Mouse (Mus musculus): Measurements from ENCODE around the gene Dgki. TPM values are rescaled to one million over a fixed set of nuclear protein-coding genes. Genes with fewer than 3 reads are reported as not detected.

The Dgki gene
- 1.4 and 2.0 TPM in 2 replicates for polyA plus RNA-seq (2011; ENCODE audit: insufficient read depth, insufficient read length, low read depth, missing spikeins)

DNA sequence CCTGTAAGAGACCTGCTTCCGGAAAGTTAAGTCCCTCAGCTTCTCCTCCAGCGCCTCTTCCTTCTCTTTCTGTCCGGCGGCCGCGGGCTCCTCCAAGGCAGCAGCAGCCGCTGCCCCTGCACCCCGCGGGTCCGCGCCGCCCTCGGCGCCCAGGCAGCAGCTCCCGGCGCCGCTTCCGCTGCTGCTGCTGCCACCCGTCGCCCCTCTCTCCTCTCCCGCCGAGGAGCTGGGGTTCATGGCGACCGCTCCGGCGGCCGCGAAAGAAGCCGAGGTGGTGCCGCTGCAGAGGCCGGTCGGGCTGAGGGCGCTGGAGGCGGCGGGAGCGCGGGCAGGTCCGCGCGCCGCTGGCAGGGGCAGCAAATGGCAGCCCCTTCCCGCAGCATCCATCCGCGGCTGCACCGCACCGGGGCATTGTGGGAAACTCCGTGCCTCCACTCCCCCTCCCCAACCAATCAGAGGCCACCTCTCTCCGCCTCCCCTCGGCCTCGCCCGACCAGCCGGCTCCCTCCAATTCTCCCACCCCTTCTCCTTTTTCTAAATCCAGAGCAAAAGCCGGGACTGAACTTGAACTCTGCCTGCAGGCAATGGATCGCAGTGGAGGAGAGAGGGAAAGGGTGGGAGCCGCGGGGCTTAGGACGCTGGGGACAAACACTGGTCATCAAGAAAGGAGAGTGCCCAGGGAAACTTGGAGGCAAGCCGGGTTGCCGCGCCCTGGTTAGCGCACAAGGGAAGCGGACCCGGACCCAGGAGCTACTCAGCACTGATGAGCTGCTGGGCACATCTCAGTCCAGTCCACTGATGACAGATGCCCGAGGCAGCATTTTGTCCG is at the start of gene Dgki:
Gene Dgki, minus strand, starts transcription at position 623 of the 829 bp plus-strand sequence.
- Histone ChIP-seq H3K27ac (ENCODE audit: insufficient read depth, low read length) (no peak within 1 kb of the TSS), H3K9me3 (replicated peaks; ENCODE audit: control insufficient read depth, insufficient read depth, low read length, poor library complexity, severe bottlenecking) (no peaks in the 10 kb centered on the region), H3K4me3 (ENCODE audit: low read depth, low read length) (peak within 1 kb of the TSS; percentile 63), H3K4me1 (ENCODE audit: control insufficient read depth, insufficient read depth, low read length) (no peaks in the 10 kb centered on the region), H3K36me3 (ENCODE audit: control insufficient read depth, insufficient read depth, low read length, poor library complexity, severe bottlenecking) (no peaks in the 10 kb centered on the region), H3K9ac (ENCODE audit: low read depth, poor library complexity, severe bottlenecking) (peak within 1 kb of the TSS; percentile 24), H3K27me3 (ENCODE audit: control insufficient read depth, insufficient read depth, low read length, poor library complexity, severe bottlenecking) (peaks cover 14% of the 10 kb centered on the region)
- no peak for TF ChIP-seq EP300 (IDR thresholded peaks at IDR 0.05; ENCODE audit: insufficient read depth, low read depth, low read length)
- no peak for TF ChIP-seq CTCF (IDR thresholded peaks at IDR 0.05; ENCODE audit: low read depth, low read length)
- no peak for TF ChIP-seq POLR2A (IDR thresholded peaks at IDR 0.05; ENCODE audit: insufficient read depth, low read length)

DNA sequence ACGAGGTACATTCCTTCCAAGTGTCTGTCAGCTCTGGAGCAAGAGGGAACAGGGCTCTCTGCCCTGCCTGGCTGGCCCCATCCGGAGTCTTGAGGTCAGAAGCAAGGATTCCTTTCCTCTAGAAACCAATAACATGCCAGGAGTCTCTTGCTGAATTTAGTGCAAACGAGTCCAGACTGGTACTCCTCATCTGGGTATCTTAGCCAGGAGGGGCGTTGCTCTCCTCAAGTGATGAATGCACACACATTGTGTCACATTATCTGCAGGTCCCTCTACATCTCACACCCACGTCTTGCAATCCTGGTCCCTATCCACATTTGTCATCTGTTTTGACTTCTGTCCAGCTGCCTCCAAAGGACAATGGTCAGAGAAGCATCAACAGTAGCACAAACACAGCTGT is 47.6 kb upstream of the Dgki start:
- no peaks in the 10 kb centered on the region for H3K27me3 ChIP-seq (ENCODE audit: control insufficient read depth, insufficient read depth, low read length, poor library complexity, severe bottlenecking)
- no peak for TF ChIP-seq CTCF (IDR thresholded peaks at IDR 0.05; ENCODE audit: low read depth, low read length)
- no peak for TF ChIP-seq POLR2A (IDR thresholded peaks at IDR 0.05; ENCODE audit: insufficient read depth, low read length)
- TF ChIP-seq EP300 (IDR thresholded peaks at IDR 0.05; ENCODE audit: insufficient read depth, low read depth, low read length), result no peak

DNA sequence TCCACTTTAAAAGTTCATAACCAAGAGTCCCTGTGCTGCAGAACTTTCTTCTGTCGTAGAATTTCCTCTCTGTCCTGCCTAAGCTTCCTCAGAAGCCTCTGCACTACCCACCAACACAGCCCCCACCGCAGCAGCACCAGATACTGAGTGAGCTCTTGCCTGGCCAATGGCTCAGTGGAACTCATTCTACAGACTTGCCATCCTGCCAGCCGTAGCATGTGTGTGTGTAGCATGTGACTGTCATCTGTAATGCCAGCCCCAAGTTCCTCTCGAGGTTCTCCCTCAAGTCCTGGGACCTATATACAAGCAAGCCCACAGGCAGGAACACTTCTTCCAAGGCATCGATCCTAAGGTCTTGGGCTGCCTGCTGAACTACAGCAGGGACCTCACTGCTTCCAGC is 38.1 kb upstream of the Dgki start:
- H3K4me1 ChIP-seq (ENCODE audit: control insufficient read depth, insufficient read depth, low read length), result peaks cover 11% of the 10 kb centered on the region
- H3K27me3 ChIP-seq (ENCODE audit: control insufficient read depth, insufficient read depth, low read length, poor library complexity, severe bottlenecking), result no peaks in the 10 kb centered on the region
- H3K4me3 ChIP-seq (ENCODE audit: low read depth, low read length), result no peak overlapping the region
- H3K9ac ChIP-seq (ENCODE audit: low read depth, poor library complexity, severe bottlenecking), result no peak overlapping the region
- TF ChIP-seq EP300 (IDR thresholded peaks at IDR 0.05; ENCODE audit: insufficient read depth, low read depth, low read length), result no peak
- TF ChIP-seq CTCF (IDR thresholded peaks at IDR 0.05; ENCODE audit: low read depth, low read length), result no peak
- no peak for TF ChIP-seq POLR2A (IDR thresholded peaks at IDR 0.05; ENCODE audit: insufficient read depth, low read length)
- no peak overlapping the region for H3K27ac ChIP-seq (ENCODE audit: insufficient read depth, low read length)
- H3K9me3 ChIP-seq (replicated peaks; ENCODE audit: control insufficient read depth, insufficient read depth, low read length, poor library complexity, severe bottlenecking), result no peaks in the 10 kb centered on the region
- H3K36me3 ChIP-seq (ENCODE audit: control insufficient read depth, insufficient read depth, low read length, poor library complexity, severe bottlenecking), result no peaks in the 10 kb centered on the region

More for the DNA sequence above, 47.6 kb upstream of the Dgki start:
- H3K36me3 ChIP-seq (ENCODE audit: control insufficient read depth, insufficient read depth, low read length, poor library complexity, severe bottlenecking), result no peaks in the 10 kb centered on the region
- H3K27ac ChIP-seq (ENCODE audit: insufficient read depth, low read length), result no peak overlapping the region
- H3K4me1 ChIP-seq (ENCODE audit: control insufficient read depth, insufficient read depth, low read length), result no peaks in the 10 kb centered on the region
- no peak overlapping the region for H3K9ac ChIP-seq (ENCODE audit: low read depth, poor library complexity, severe bottlenecking)
- H3K4me3 ChIP-seq (ENCODE audit: low read depth, low read length), result no peak overlapping the region
- no peaks in the 10 kb centered on the region for H3K9me3 ChIP-seq (replicated peaks; ENCODE audit: control insufficient read depth, insufficient read depth, low read length, poor library complexity, severe bottlenecking)

DNA sequence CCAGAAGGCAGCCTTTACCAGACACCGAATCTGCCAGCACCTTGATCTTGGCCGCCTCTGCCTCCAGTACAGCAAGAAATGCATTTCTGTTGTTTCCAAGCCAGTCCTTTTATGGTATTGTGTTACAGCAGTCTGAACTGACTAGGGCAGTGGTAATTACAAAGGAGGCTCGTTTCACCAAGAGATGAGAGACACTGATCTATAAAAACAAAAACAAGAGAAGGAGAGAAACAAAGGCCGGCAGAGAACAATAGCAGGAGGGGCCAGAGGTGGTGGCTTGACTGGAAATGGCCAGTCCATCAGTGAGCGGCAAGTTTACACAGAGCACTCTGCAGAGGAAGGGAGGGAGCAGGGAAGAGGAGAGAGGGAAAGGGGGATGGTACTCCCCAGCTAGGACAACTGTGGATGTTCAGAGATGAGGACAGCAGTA is 36.9 kb upstream of the Dgki start:
- no peaks in the 10 kb centered on the region for H3K27me3 ChIP-seq (ENCODE audit: control insufficient read depth, insufficient read depth, low read length, poor library complexity, severe bottlenecking)
- H3K4me1 ChIP-seq (ENCODE audit: control insufficient read depth, insufficient read depth, low read length), result peaks cover 11% of the 10 kb centered on the region
- no peak overlapping the region for H3K9ac ChIP-seq (ENCODE audit: low read depth, poor library complexity, severe bottlenecking)
- H3K4me3 ChIP-seq (ENCODE audit: low read depth, low read length), result no peak overlapping the region
- H3K9me3 ChIP-seq (replicated peaks; ENCODE audit: control insufficient read depth, insufficient read depth, low read length, poor library complexity, severe bottlenecking), result no peaks in the 10 kb centered on the region
- peak; percentile 80; the same call in 1 of the 2 replicates for TF ChIP-seq EP300 (IDR thresholded peaks at IDR 0.05; ENCODE audit: insufficient read depth, low read depth, low read length)
- no peak for TF ChIP-seq POLR2A (IDR thresholded peaks at IDR 0.05; ENCODE audit: insufficient read depth, low read length)
- peak overlapping the region; percentile 37 for H3K27ac ChIP-seq (ENCODE audit: insufficient read depth, low read length)
- H3K36me3 ChIP-seq (ENCODE audit: control insufficient read depth, insufficient read depth, low read length, poor library complexity, severe bottlenecking), result no peaks in the 10 kb centered on the region

DNA sequence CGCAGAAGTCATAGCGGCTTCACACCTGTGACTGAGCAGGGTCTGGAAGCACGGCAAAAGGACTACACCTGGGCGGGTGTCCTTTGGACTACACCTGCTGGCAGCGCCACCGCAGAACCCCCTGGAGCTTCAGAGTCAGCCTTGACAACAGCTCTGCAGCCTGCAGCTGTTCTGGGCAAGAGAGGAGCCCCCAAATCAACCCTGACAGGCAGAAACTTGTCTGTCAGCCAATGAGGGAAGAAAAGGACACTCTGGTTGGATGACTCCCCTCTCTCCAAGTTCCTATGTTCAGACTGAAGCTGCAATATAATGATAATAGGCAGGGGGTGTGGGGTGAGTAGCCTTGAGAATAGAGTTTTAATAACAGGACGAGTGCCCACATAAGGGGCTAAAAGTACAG is 36.4 kb upstream of the Dgki start:
- no peak overlapping the region for H3K9ac ChIP-seq (ENCODE audit: low read depth, poor library complexity, severe bottlenecking)
- H3K9me3 ChIP-seq (replicated peaks; ENCODE audit: control insufficient read depth, insufficient read depth, low read length, poor library complexity, severe bottlenecking), result no peaks in the 10 kb centered on the region
- H3K27me3 ChIP-seq (ENCODE audit: control insufficient read depth, insufficient read depth, low read length, poor library complexity, severe bottlenecking), result no peaks in the 10 kb centered on the region
- peak overlapping the region; percentile 37 for H3K27ac ChIP-seq (ENCODE audit: insufficient read depth, low read length)
- H3K4me3 ChIP-seq (ENCODE audit: low read depth, low read length), result no peak overlapping the region
- no peaks in the 10 kb centered on the region for H3K36me3 ChIP-seq (ENCODE audit: control insufficient read depth, insufficient read depth, low read length, poor library complexity, severe bottlenecking)
- TF ChIP-seq CTCF (IDR thresholded peaks at IDR 0.05; ENCODE audit: low read depth, low read length), result no peak
- no peak for TF ChIP-seq POLR2A (IDR thresholded peaks at IDR 0.05; ENCODE audit: insufficient read depth, low read length)
- TF ChIP-seq EP300 (IDR thresholded peaks at IDR 0.05; ENCODE audit: insufficient read depth, low read depth, low read length), result no peak
- H3K4me1 ChIP-seq (ENCODE audit: control insufficient read depth, insufficient read depth, low read length), result peaks cover 11% of the 10 kb centered on the region

DNA sequence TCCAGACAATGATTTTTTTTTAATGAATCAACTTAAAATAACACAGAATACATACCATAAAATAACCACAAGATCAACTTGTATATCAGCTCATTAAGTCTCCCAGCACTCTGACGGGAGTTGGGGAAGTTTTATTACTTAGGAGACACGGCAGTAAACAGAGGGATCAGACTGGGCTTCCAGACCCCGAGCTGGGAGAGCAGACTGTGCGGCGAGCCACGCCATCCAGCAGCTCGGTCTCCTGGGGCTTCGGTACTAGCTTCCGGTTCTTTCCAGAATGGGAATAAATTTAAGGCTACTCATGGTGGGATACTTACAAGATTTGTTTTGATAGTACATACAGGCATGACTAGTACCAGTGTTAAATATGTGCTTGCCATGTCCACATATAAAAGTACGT is 32.9 kb upstream of the Dgki start:
- Histone ChIP-seq H3K9me3 (replicated peaks; ENCODE audit: control insufficient read depth, insufficient read depth, low read length, poor library complexity, severe bottlenecking) (no peaks in the 10 kb centered on the region), H3K27me3 (ENCODE audit: control insufficient read depth, insufficient read depth, low read length, poor library complexity, severe bottlenecking) (no peaks in the 10 kb centered on the region), H3K9ac (ENCODE audit: low read depth, poor library complexity, severe bottlenecking) (no peak overlapping the region), H3K4me3 (ENCODE audit: low read depth, low read length) (no peak overlapping the region), H3K27ac (ENCODE audit: insufficient read depth, low read length) (no peak overlapping the region), H3K36me3 (ENCODE audit: control insufficient read depth, insufficient read depth, low read length, poor library complexity, severe bottlenecking) (no peaks in the 10 kb centered on the region), H3K4me1 (ENCODE audit: control insufficient read depth, insufficient read depth, low read length) (peaks cover 11% of the 10 kb centered on the region)
- TF ChIP-seq CTCF (IDR thresholded peaks at IDR 0.05; ENCODE audit: low read depth, low read length) (no peak), POLR2A (IDR thresholded peaks at IDR 0.05; ENCODE audit: insufficient read depth, low read length) (no peak)
